Mouse (Mus musculus) forelimb bud, embryonic 11.5 days (tissue): Measurements from ENCODE around the gene Gm8138.
"Not testable (repeated sequence)": the region's sequence is repeated elsewhere in the genome, so short reads cannot be mapped to it uniquely, and the experiment has no call there.

Experiments used
- DNase-seq: peaks from one replicate; pipeline ENCODE4 v3.0.0-alpha.2; 2012; ENCODE audit warnings: low read depth, low spot score

Gm8138 gene

GRCm38 (mm10) chr14:43416250-43416649 is at the start of gene Gm8138:
Gm8138 (minus strand) TSS chr14:43416350.
- not testable (repeated sequence) for DNase-seq

GRCm38 (mm10) chr14:43361713-43362112 is 54.4 kb downstream of the Gm8138 start:
- DNase-seq, result not testable (repeated sequence)
